Mouse (Mus musculus) limb, embryonic 10.5 days (tissue): Measurements from ENCODE around the gene Pcdh19. TPM values are rescaled to one million over a fixed set of nuclear protein-coding genes. Genes with fewer than 3 reads are reported as not detected.
A peak's percentile ranks its signal among the peaks of the same experiment; 100 is the strongest.

Source experiments
- DNase-seq: peaks from one replicate; pipeline ENCODE4 v3.0.0-alpha.2; 2017; ENCODE audit warnings: low spot score
- H3K27ac ChIP-seq: fragments of 300-500 bp; sonication (generic); 2 replicates; pipeline ENCODE4 v1.5.1; 2016; ENCODE audit warnings: mild to moderate bottlenecking
- H3K27me3 ChIP-seq: fragments of 300-500 bp; sonication (generic); 2 replicates; pipeline ENCODE4 v1.6.1; 2016; ENCODE audit warnings: low read depth, mild to moderate bottlenecking; ENCODE audit not compliant: poor library complexity, severe bottlenecking
- H3K36me3 ChIP-seq: fragments of 300-500 bp; sonication (generic); 2 replicates; pipeline ENCODE4 v1.6.1; 2016; ENCODE audit warnings: mild to moderate bottlenecking, moderate library complexity
- H3K4me1 ChIP-seq: fragments of 300-500 bp; sonication (generic); 2 replicates; pipeline ENCODE4 v1.6.1; 2016
- H3K4me3 ChIP-seq: fragments of 300-500 bp; sonication (generic); 2 replicates; pipeline ENCODE4 v1.5.1; 2016; ENCODE audit warnings: mild to moderate bottlenecking, moderate library complexity
- H3K9me3 ChIP-seq: fragments of 300-500 bp; sonication (generic); replicated peaks from 2 replicates; pipeline ENCODE4 v1.6.1; 2016; ENCODE audit warnings: mild to moderate bottlenecking
- WGBS: fragments of 180-500 bp; shearing (Covaris S2); methylation state at CpG from one replicate; pipeline ENCODE4 v1.1.7; 2016; 5-methylcytosine and 5-hydroxymethylcytosine counted together
- polyA plus RNA-seq: library from polyadenylated mRNA; unstranded; fragments of >200 nt; fragmentation: Nextera tagmentation; extraction: Ambion mirVana; gene quantifications from 2 replicates; pipeline ENCODE4 v1.2.1, GENCODE M21; 2016

Gene Pcdh19
- polyA plus RNA-seq, 1 experiment from 2014 or later, result 4.0 TPM

DNA sequence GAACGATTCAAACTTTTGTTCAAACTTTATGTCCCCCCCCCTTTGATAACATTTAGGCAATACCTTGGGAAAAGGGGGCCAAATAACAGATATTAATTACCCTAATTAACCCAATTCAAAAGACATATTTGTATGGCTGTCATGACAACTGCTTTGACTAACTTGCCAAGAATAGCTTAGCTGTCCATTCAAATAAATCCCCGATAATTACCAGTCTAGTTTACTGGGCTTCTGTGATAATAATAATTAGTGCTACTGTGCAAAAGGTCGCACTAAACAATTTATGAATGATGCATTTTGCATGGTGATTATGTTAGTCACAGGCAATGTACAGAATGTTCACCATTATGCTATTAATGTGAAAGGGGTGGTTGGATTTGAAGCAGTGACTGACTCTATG, 35.7 kb downstream of the Pcdh19 start:
- WGBS, result 76% methylated on average over 3 of the region's 3 CpGs
- DNase-seq, result no peak
- H3K27me3 ChIP-seq, result peaks cover 54% of the 10 kb centered on the region
- H3K4me3 ChIP-seq, result no peak overlapping the region
- no peak overlapping the region for H3K27ac ChIP-seq
- peaks cover 10% of the 10 kb centered on the region for H3K4me1 ChIP-seq
- no peaks in the 10 kb centered on the region for H3K36me3 ChIP-seq
- H3K9me3 ChIP-seq, result no peaks in the 10 kb centered on the region

DNA sequence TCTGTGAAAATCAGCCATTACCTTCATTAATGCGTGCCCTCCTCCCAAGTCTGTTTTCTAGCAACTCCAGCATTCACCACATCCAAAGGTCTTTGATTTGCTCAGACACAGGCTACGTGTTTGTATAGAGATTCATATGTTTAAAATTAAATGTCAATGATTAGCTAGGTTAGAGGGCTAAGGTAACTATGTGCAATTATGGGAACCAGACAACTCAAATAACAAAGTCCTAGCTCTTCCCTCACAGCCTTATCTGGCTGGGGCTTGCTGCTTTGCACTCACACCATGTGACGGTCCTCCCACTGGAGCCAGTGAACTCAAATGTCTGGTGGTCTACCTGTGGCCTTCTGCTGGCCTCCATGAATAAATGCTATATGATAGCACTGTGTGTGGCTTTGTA, 38.4 kb downstream of the Pcdh19 start:
- Histone ChIP-seq H3K9me3 (no peaks in the 10 kb centered on the region), H3K27ac (no peak overlapping the region), H3K36me3 (no peaks in the 10 kb centered on the region), H3K27me3 (peaks cover 57% of the 10 kb centered on the region), H3K4me1 (no peaks in the 10 kb centered on the region), H3K4me3 (no peak overlapping the region)
- no peak for DNase-seq
- WGBS, result 77% methylated on average over 3 of the region's 3 CpGs

DNA sequence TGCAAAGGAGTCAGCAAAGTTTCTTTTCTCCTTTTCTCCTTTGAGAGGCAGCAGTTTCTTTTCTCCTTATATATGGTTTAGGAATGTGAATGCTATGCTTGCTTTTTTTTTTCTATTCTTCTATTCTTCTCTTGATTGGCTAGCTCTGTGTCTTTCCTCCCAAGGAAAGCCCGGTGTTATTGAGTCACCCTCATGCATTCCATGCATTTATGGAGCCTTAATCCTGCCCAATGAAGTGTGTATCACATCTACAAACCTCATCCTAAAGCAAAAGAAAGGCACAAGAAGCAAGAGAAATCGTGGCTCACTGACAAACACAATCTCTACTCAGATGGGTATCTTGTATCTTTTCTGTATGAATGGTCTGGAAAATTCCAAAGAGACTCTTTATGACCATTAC, 41.0 kb downstream of the Pcdh19 start:
- H3K27ac ChIP-seq, result no peak overlapping the region
- H3K9me3 ChIP-seq, result no peaks in the 10 kb centered on the region
- H3K36me3 ChIP-seq, result no peaks in the 10 kb centered on the region
- no peak for DNase-seq
- H3K27me3 ChIP-seq, result peaks cover 63% of the 10 kb centered on the region
- no peak overlapping the region for H3K4me3 ChIP-seq
- no peaks in the 10 kb centered on the region for H3K4me1 ChIP-seq
- 79% methylated on average over 2 of the region's 2 CpGs for WGBS

DNA sequence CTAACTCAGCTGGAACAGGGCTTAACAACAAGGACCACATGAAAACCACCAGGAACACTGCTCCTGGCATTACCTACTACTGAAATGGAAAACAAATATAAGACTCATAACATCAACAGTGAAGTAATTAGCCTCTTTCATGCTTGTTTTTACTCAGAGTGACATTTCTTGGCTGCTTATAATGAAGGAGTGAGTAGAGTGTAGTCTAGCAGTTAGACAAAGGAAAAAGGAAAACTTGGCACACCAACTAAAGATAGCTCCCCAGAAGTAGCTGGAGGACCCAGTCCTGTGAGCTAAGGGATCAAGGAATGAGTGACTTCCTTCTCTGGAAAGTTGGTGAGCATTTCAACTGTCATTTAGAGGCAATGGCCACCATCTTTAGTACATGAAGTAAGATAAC, 49.3 kb downstream of the Pcdh19 start:
- Histone ChIP-seq H3K27me3 (peaks cover 82% of the 10 kb centered on the region), H3K27ac (no peak overlapping the region), H3K4me1 (no peaks in the 10 kb centered on the region), H3K4me3 (no peak overlapping the region), H3K9me3 (no peaks in the 10 kb centered on the region), H3K36me3 (no peaks in the 10 kb centered on the region)
- DNase-seq, result no peak

DNA sequence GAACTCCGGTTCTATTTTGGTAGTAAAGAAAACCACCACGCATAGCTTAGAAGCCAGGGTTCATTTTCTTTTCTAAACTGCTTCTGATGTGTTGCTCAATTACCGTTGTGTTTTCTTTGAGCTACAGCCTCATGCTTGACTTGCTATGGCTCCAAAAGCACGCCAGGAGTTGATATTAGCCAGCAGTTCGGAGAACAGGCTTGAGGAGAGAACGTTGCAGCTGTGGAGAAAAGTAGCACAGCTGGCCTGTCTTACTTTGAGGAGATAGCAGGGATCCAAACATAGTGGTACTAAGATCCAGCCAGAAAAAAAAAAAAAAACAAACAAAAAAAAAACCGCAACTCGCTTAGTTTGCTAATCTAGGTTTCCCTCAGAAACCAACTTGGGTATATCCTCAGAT, 59.2 kb downstream of the Pcdh19 start:
- no peak overlapping the region for H3K4me3 ChIP-seq
- H3K4me1 ChIP-seq, result no peaks in the 10 kb centered on the region

DNA sequence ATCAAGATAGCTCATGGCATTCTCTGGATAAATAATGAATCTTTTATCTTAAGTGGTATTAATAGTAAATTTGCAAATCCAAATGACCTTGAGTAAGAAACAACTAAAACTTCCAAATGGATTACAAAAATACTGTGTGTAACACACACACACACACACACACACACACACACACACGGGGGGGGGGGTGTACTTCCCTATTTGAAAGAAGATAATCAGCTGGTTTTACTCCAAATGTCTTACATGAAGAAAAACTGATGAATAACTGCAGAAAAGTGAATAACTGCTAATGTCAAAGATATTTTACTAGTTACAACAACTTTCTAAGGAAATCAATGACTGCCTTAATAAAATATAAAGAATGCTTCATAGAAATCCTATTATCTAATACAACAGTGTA, 70.6 kb downstream of the Pcdh19 start:
- no peak for DNase-seq
- 65% methylated on average over 1 of the region's 1 CpGs for WGBS
- Histone ChIP-seq H3K9me3 (no peaks in the 10 kb centered on the region), H3K27ac (no peak overlapping the region), H3K36me3 (no peaks in the 10 kb centered on the region), H3K27me3 (peaks cover 26% of the 10 kb centered on the region; the same call in 1 of the 2 replicates), H3K4me1 (no peaks in the 10 kb centered on the region), H3K4me3 (no peak overlapping the region)

More for the DNA sequence above, 59.2 kb downstream of the Pcdh19 start:
- H3K27ac ChIP-seq, result no peak overlapping the region
- 89% methylated on average over 8 of the region's 8 CpGs for WGBS
- DNase-seq, result no peak
- H3K36me3 ChIP-seq, result no peaks in the 10 kb centered on the region
- peaks cover 57% of the 10 kb centered on the region for H3K27me3 ChIP-seq
- no peaks in the 10 kb centered on the region for H3K9me3 ChIP-seq

DNA sequence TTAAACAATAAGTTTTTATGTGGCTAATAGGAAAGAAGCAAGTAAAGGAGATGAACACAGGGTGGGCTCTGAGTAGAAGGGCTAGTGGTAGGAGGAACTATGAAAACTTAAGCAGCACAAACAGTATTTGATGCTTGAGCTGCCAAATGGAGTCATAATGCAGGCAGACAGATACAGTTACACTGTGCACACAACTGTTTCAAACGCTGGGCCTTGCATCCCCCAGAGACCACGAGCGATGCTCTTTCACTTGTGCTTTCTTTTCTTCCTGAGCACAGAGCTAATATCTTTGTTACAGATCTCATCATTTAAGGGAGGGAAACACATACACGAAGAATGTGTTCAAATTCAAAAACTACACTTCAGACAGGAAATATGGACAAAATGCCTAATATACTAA, 83.0 kb downstream of the Pcdh19 start:
- peaks cover 17% of the 10 kb centered on the region; the same call in 1 of the 2 replicates for H3K4me1 ChIP-seq
- 76% methylated on average over 4 of the region's 4 CpGs for WGBS

DNA sequence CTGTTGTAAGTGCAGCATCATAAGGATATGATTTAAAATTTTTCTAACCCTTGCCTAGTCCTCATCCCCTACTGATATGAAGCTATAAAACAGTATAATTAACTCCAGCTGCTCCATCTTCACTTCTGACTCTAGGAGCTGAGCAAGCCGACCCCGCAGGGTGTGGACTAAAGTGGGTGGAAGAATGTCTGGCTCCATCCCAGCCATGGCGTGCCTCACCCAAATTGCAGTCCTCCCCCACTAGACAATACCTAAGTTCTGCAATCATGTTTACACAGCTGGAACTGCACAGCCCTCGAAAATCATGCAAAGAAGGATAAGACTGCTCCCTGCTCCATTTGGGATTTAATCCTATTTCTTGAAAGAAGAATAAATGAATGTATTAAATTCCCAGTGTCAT, 84.5 kb downstream of the Pcdh19 start:
- no peak overlapping the region for H3K4me3 ChIP-seq
- H3K4me1 ChIP-seq, result peaks cover 17% of the 10 kb centered on the region; the same call in 1 of the 2 replicates
- H3K36me3 ChIP-seq, result no peaks in the 10 kb centered on the region
- H3K27ac ChIP-seq, result no peak overlapping the region; the same call in 1 of the 2 replicates
- H3K27me3 ChIP-seq, result peaks cover 80% of the 10 kb centered on the region
- no peaks in the 10 kb centered on the region for H3K9me3 ChIP-seq
- DNase-seq, result no peak
- 28% methylated on average over 4 of the region's 4 CpGs for WGBS

More for the DNA sequence above, 83.0 kb downstream of the Pcdh19 start:
- Histone ChIP-seq H3K9me3 (no peaks in the 10 kb centered on the region), H3K36me3 (no peaks in the 10 kb centered on the region), H3K27ac (peak overlapping the region; percentile 46; the same call in 1 of the 2 replicates), H3K27me3 (peaks cover 91% of the 10 kb centered on the region), H3K4me3 (no peak overlapping the region)
- DNase-seq, result no peak

DNA sequence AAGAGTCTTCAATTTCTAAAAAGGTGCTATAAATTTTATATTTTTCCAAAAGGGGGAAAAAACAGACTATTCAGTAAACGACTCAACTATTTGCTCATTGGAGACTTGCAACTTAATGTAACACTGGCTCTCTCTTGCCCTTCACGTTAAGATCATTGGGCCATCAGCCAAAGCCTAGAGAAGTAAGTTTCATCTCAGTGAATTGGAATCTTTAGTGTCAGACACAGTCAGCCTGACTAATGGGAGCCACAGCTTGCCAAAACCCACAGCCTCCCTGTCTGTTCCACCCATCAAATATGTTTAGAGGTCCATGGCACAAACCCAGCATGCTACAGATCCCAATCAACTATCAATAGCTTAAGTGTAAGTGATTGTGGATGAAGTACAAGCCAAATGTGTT, 86.7 kb downstream of the Pcdh19 start:
- no peak overlapping the region for H3K4me3 ChIP-seq
- H3K36me3 ChIP-seq, result no peaks in the 10 kb centered on the region
- 83% methylated on average over 2 of the region's 2 CpGs for WGBS
- DNase-seq, result no peak
- peaks cover 17% of the 10 kb centered on the region; the same call in 1 of the 2 replicates for H3K4me1 ChIP-seq
- peaks cover 73% of the 10 kb centered on the region for H3K27me3 ChIP-seq
- H3K27ac ChIP-seq, result no peak overlapping the region
- no peaks in the 10 kb centered on the region for H3K9me3 ChIP-seq

DNA sequence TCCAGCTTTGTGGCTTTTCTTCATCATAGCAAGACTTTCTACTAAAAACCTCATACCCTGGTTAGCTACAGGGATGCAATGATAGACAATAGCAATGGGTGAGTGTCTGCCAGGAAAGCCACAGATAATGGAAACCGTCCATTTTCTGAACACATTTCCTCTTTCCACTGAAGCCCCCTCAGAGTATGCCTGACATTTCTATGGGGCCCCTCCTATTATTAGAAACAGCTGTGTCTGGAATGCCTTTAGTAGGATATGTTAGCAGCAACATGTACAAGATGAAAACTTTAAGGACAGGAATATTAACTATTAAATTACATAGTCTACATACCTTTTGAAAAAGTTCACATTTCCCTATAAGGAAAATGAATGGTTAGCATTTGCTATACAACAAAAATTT, 87.1 kb downstream of the Pcdh19 start:
- WGBS, result 26% methylated on average over 1 of the region's 1 CpGs
- Histone ChIP-seq H3K4me1 (peaks cover 17% of the 10 kb centered on the region; the same call in 1 of the 2 replicates), H3K27me3 (peaks cover 71% of the 10 kb centered on the region), H3K27ac (no peak overlapping the region), H3K36me3 (no peaks in the 10 kb centered on the region), H3K4me3 (no peak overlapping the region), H3K9me3 (no peaks in the 10 kb centered on the region)
- no peak for DNase-seq

DNA sequence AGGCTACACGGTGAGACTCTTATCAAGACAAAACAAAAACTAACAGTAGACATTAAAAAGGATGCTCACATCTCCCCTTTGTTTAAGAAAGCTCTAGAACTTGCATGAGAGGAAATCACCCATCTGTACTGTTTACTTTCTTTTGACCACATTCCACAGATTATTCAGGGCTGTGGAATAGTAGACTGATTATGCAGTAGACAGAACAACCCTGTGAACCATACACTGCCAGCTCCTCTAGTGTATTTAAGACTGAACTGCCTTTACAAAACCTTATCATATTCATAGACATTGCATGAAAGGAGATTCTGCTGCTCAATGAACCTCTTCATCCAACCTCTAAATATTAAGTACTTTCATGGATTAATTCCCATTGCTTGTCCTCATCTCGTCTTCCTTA, 87.6 kb downstream of the Pcdh19 start:
- WGBS, result 77% methylated on average over 2 of the region's 2 CpGs
- Histone ChIP-seq H3K4me3 (no peak overlapping the region), H3K36me3 (no peaks in the 10 kb centered on the region), H3K27me3 (peaks cover 73% of the 10 kb centered on the region), H3K27ac (no peak overlapping the region), H3K9me3 (no peaks in the 10 kb centered on the region), H3K4me1 (peaks cover 17% of the 10 kb centered on the region; the same call in 1 of the 2 replicates)
- DNase-seq, result no peak

DNA sequence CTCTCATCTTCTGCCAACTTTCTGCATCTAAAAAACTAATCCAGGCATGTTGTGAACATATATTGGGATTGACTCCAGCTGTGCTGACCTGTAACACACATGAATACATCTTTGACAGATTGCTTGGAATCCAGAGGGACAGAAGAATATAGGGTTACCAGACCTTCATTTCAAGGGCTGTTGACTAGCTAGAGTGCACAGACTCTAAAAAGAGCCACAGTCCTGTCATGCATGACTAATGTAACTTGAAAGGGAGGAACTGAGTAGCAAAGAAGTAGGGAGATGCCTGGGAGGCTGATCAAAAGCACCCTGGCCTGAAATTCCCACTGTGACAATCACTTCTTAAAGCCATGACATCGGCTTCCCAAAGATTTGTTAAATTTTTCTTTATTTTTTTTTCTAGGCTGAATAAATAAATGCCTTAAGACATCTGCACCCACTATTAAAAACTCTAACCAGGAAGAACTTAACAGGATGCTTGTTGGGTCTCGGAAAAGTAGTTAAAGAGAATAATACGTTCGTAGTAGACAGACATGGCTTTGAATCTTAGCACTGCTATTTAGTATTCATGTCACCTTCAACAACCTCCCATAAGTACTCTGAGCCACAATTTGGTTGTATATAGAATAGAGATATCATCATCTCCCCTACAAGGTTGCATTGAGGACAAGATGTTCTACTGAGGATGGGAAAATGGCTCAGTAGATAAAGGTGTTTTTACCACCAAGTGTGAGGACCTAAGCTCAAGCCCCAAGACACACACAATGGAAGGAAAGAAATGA, 113.0 kb downstream of the Pcdh19 start:
- WGBS, result 84% methylated on average over 4 of the region's 4 CpGs
- H3K27ac ChIP-seq, result no peak overlapping the region

DNA sequence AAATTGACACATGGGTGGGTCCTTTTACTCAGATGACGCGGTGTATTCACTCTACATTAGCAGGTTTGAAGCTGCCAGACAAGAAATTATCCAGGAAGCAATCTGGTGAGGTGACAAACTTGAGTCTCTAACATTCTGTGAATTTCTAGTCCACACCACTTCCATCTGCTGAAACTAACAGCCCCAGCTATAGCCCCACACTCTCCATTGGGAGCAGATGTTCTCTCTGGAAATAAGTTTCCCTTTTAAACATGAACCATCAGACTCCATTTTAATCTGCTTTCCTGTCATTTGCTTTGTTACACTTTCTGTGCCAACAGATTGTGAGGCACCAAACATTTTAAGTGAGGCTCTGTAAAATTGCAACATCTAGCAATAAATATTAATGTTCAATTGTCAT, 123.4 kb downstream of the Pcdh19 start:
- no peak for DNase-seq
- whole genome bisulfite sequencing, result 93% methylated on average over 2 of the region's 2 CpGs
- H3K4me3 ChIP-seq, result no peak overlapping the region

More for the DNA sequence above, 113.0 kb downstream of the Pcdh19 start:
- Histone ChIP-seq H3K4me3 (no peak overlapping the region), H3K27me3 (peaks cover 36% of the 10 kb centered on the region), H3K9me3 (no peaks in the 10 kb centered on the region), H3K36me3 (no peaks in the 10 kb centered on the region), H3K4me1 (no peaks in the 10 kb centered on the region)
- DNase-seq, result no peak

More for the DNA sequence above, 123.4 kb downstream of the Pcdh19 start:
- Histone ChIP-seq H3K27me3 (peaks cover 22% of the 10 kb centered on the region), H3K36me3 (no peaks in the 10 kb centered on the region), H3K9me3 (no peaks in the 10 kb centered on the region), H3K4me1 (no peaks in the 10 kb centered on the region), H3K27ac (no peak overlapping the region)
